In the genomic region with DNA sequence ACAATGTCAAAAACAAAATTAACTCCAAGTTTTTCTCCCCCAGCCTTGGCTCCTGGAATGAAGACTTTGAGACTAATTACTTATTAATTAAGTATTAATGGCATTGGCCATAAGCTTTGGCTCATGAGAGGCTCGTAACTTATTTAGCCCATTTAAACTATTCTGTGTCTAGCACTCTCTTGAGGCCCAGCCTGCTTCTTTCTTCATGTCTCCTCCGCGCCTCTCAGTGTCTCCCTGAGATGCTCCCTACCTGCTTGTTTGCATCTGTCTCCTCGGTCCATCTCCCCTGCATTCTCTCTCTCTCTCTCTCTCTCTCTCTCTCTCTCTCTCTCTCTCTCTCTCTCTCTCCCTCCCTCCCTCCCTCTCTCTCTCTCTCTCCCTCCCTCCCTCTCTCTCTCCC, we compare ENCODE assay signal across 29 mouse cellular contexts.
"Had no signal": no experiment of that assay in that cellular context is flagged by ENCODE, and none has a peak within 500 bp of the region (broad histone marks: within the 10 kb centered on the region; RNA-seq: fewer than 3 reads in every experiment).

No protein-coding gene starts in this region.

- H3K9me3 ChIP-seq: embryonic facial prominence, embryonic 10.5 days; embryonic facial prominence, embryonic 12.5 days; embryonic facial prominence, embryonic 13.5 days; embryonic facial prominence, embryonic 15.5 days; forebrain, embryonic 10.5 days; forebrain, embryonic 12.5 days; forebrain, embryonic 13.5 days; forebrain, embryonic 15.5 days had no signal

- ATAC-seq: forebrain, embryonic 13.5 days; forebrain, embryonic 14.5 days; forebrain, embryonic 15.5 days; forebrain, embryonic 16.5 days; forebrain, postnatal 0 days had no signal

- DNase-seq: cerebellum, adult 2 months; cerebellum, adult 8-10 months; cerebellum, adult 9-10 months; cerebellum, adult 9-11 months; cerebellum, postnatal 10 days; cerebellum, postnatal 14 days; cerebellum, postnatal 25 days; cerebellum, postnatal 36 days; embryo, embryonic 11 days; forebrain, postnatal 0 days; gastrocnemius, adult 2 months; gastrocnemius, postnatal 10 days; gastrocnemius, postnatal 14 days; gastrocnemius, postnatal 25 days; gastrocnemius, postnatal 36 days; heart, adult 11 months; heart, adult 18-20 months; heart, adult 2 months had no signal

- H3K4me2 ChIP-seq: embryonic facial prominence, embryonic 12.5 days; embryonic facial prominence, embryonic 13.5 days; embryonic facial prominence, embryonic 15.5 days; forebrain, embryonic 12.5 days; forebrain, embryonic 13.5 days; forebrain, embryonic 15.5 days had no signal

- H3K4me1 ChIP-seq: embryonic facial prominence, embryonic 10.5 days; embryonic facial prominence, embryonic 12.5 days; embryonic facial prominence, embryonic 13.5 days; embryonic facial prominence, embryonic 15.5 days; forebrain, embryonic 10.5 days; forebrain, embryonic 12.5 days; forebrain, embryonic 13.5 days; forebrain, embryonic 15.5 days had no signal

- H3K4me3 ChIP-seq: embryonic facial prominence, embryonic 10.5 days; embryonic facial prominence, embryonic 12.5 days; embryonic facial prominence, embryonic 13.5 days; embryonic facial prominence, embryonic 15.5 days; erythroblast, embryonic 14.5 days; forebrain, embryonic 10.5 days; forebrain, embryonic 12.5 days; forebrain, embryonic 13.5 days; forebrain, embryonic 15.5 days; gastrocnemius, adult 2 months; heart, adult 2 months had no signal

- H3K27me3 ChIP-seq: embryonic facial prominence, embryonic 12.5 days; embryonic facial prominence, embryonic 13.5 days; embryonic facial prominence, embryonic 15.5 days; forebrain, embryonic 12.5 days; forebrain, embryonic 13.5 days; forebrain, embryonic 15.5 days had no signal

- H3K9ac ChIP-seq: embryonic facial prominence, embryonic 12.5 days; embryonic facial prominence, embryonic 13.5 days; embryonic facial prominence, embryonic 15.5 days; forebrain, embryonic 12.5 days; forebrain, embryonic 13.5 days; forebrain, embryonic 15.5 days; forebrain, postnatal 0 days had no signal

- H3K27ac ChIP-seq: embryonic facial prominence, embryonic 10.5 days; embryonic facial prominence, embryonic 12.5 days; embryonic facial prominence, embryonic 13.5 days; embryonic facial prominence, embryonic 15.5 days; forebrain, embryonic 10.5 days; forebrain, embryonic 12.5 days; forebrain, embryonic 13.5 days; forebrain, embryonic 15.5 days; gastrocnemius, adult 2 months; heart, adult 2 months had no signal
